Mouse (Mus musculus) C2C12 (cell line): ENCODE results near the gene Slc36a3.

Experiments used
- CTCF ChIP-seq: IDR thresholded peaks from one replicate; pipeline ENCODE4 v1.5.1; 2011; ENCODE audit not compliant: control insufficient read depth, insufficient read depth, insufficient read length
- MYOD1 ChIP-seq: IDR thresholded peaks from one replicate; pipeline ENCODE4 v1.6.1; 2011; ENCODE audit warnings: low read depth; ENCODE audit not compliant: control insufficient read depth, insufficient read length
- USF1 ChIP-seq: IDR thresholded peaks from one replicate; pipeline ENCODE4 v1.6.1; 2011; ENCODE audit warnings: low read depth, mild to moderate bottlenecking, control low read depth, moderate library complexity

DNA sequence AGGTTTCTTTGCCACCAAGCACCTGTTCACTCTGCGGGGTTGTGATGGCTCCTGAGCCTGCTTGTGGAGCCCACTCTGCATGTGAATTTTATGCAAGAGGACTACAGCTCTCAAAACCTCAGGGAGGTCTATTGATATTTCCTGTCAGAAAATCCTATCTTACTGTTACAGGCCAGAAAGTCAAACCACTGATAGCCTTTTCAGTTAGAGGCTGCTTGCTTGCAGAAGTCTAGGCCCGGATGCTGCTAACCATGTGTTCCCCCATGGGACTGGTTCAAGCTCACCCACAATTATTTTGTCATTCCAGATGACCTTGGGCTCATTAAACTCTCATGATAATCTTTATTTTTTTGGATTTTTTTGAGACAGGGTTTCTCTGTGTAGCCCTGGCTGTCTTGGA is 34.5 kb downstream of the Slc36a3 start:
- no peak for TF ChIP-seq MYOD1
- no peak for TF ChIP-seq USF1
- TF ChIP-seq CTCF: no peak
